Mouse (Mus musculus): ENCODE data around the gene Ankrd33b.

The Ankrd33b gene

DNA sequence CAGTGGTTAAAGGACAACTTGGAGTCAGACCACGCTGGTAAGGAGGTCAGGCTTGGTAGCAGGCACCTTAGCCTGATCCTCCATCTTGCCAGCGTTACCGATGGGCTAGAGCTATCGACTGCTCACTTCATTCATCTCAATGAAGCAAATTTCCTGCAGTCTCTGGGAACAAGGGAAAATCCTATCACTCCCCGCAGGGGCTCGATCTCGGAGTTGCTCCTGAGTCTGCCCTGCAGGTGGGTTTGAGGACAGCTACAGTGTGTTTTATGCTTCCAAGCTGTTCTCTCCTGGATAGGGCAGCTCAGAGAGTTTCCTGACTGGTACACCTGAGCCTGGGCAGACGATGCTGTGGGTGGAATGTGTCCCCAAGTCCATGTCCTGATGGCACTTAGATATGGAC lies 36.8 kb upstream of the Ankrd33b start:
- Histone ChIP-seq H3K4me3 (replicated peaks; ENCODE audit: low read length) (no peak overlapping the region), H3K36me3 (ENCODE audit: insufficient read depth, low read length) (no peaks in the 10 kb centered on the region), H3K27me3 (ENCODE audit: insufficient read depth, low read length) (peaks cover 17% of the 10 kb centered on the region), H3K9me3 (ENCODE audit: low read length) (no peaks in the 10 kb centered on the region), H3K4me1 (replicated peaks; ENCODE audit: low read depth, low read length) (peaks cover 52% of the 10 kb centered on the region)
- no peak for TF ChIP-seq POU5F1 (IDR thresholded peaks at IDR 0.05; ENCODE audit: borderline replicate concordance, low read length)
- no peak for TF ChIP-seq NANOG (IDR thresholded peaks at IDR 0.05; ENCODE audit: borderline replicate concordance, low read length)
- TF ChIP-seq CTCF (conservative IDR thresholded peaks at IDR 0.05; ENCODE audit: low read length), result no peak

- Histone ChIP-seq H3K4me1 (replicated peaks; ENCODE audit: low read depth, low read length) (peaks cover 50% of the 10 kb centered on the region), H3K36me3 (ENCODE audit: insufficient read depth, low read length) (no peaks in the 10 kb centered on the region), H3K4me3 (replicated peaks; ENCODE audit: low read length) (no peak overlapping the region), H3K27me3 (ENCODE audit: insufficient read depth, low read length) (peaks cover 19% of the 10 kb centered on the region), H3K9me3 (ENCODE audit: low read length) (no peaks in the 10 kb centered on the region)
- TF ChIP-seq CTCF (conservative IDR thresholded peaks at IDR 0.05; ENCODE audit: low read length), result no peak
- TF ChIP-seq POU5F1 (IDR thresholded peaks at IDR 0.05; ENCODE audit: borderline replicate concordance, low read length), result no peak
Observed at GRCm38 (mm10) chr15:31402200-31402892, 34.8 kb upstream of the Ankrd33b start.

DNA sequence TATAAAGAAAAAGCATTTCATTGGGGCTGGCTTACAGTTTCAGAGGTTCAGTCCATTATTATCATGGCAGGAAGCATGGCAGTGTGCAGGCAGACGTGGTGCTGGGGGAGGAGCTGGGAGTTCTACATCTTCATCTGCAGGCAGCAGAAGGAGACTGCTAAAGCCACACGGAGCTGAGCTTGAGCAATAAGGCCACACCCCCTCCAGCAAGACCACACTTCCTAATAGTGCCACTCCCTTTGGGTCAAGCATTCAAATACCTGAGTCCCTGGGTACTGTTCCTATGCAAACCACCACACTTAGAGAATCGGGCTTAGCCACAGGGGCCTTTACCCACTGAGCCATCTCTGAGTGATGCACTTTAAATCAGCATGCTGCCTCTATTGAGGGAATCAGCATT lies 33.4 kb upstream of the Ankrd33b start:
- peaks cover 19% of the 10 kb centered on the region for H3K27me3 ChIP-seq (ENCODE audit: insufficient read depth, low read length)
- no peaks in the 10 kb centered on the region for H3K9me3 ChIP-seq (ENCODE audit: low read length)
- no peak overlapping the region for H3K4me3 ChIP-seq (replicated peaks; ENCODE audit: low read length)
- peaks cover 50% of the 10 kb centered on the region for H3K4me1 ChIP-seq (replicated peaks; ENCODE audit: low read depth, low read length)
- H3K36me3 ChIP-seq (ENCODE audit: insufficient read depth, low read length), result no peaks in the 10 kb centered on the region
- TF ChIP-seq CTCF (conservative IDR thresholded peaks at IDR 0.05; ENCODE audit: low read length) (no peak), NANOG (IDR thresholded peaks at IDR 0.05; ENCODE audit: borderline replicate concordance, low read length) (no peak), POU5F1 (IDR thresholded peaks at IDR 0.05; ENCODE audit: borderline replicate concordance, low read length) (no peak)

GRCm38 (mm10) chr15:31398769-31399168 lies 31.2 kb upstream of the Ankrd33b start:
- Histone ChIP-seq H3K36me3 (ENCODE audit: insufficient read depth, low read length) (no peaks in the 10 kb centered on the region), H3K27me3 (ENCODE audit: insufficient read depth, low read length) (peaks cover 17% of the 10 kb centered on the region), H3K4me1 (replicated peaks; ENCODE audit: low read depth, low read length) (peaks cover 34% of the 10 kb centered on the region), H3K4me3 (replicated peaks; ENCODE audit: low read length) (no peak overlapping the region), H3K9me3 (ENCODE audit: low read length) (no peaks in the 10 kb centered on the region)
- TF ChIP-seq NANOG (IDR thresholded peaks at IDR 0.05; ENCODE audit: borderline replicate concordance, low read length) (no peak), POU5F1 (IDR thresholded peaks at IDR 0.05; ENCODE audit: borderline replicate concordance, low read length) (no peak), CTCF (conservative IDR thresholded peaks at IDR 0.05; ENCODE audit: low read length) (no peak)

GRCm38 (mm10) chr15:31397379-31397778 lies 29.9 kb upstream of the Ankrd33b start:
- peaks cover 6% of the 10 kb centered on the region; the same call in 1 of the 2 replicates for H3K27me3 ChIP-seq (ENCODE audit: insufficient read depth, low read length)
- H3K4me3 ChIP-seq (replicated peaks; ENCODE audit: low read length), result no peak overlapping the region
- TF ChIP-seq CTCF (conservative IDR thresholded peaks at IDR 0.05; ENCODE audit: low read length), result no peak
- TF ChIP-seq NANOG (IDR thresholded peaks at IDR 0.05; ENCODE audit: borderline replicate concordance, low read length), result no peak
- no peak for TF ChIP-seq POU5F1 (IDR thresholded peaks at IDR 0.05; ENCODE audit: borderline replicate concordance, low read length)
- no peaks in the 10 kb centered on the region for H3K9me3 ChIP-seq (ENCODE audit: low read length)
- no peaks in the 10 kb centered on the region for H3K36me3 ChIP-seq (ENCODE audit: insufficient read depth, low read length)
- peaks cover 21% of the 10 kb centered on the region for H3K4me1 ChIP-seq (replicated peaks; ENCODE audit: low read depth, low read length)

GRCm38 (mm10) chr15:31396755-31397154 lies 29.2 kb upstream of the Ankrd33b start:
- Histone ChIP-seq H3K27me3 (ENCODE audit: insufficient read depth, low read length) (peaks cover 2% of the 10 kb centered on the region; the same call in 1 of the 2 replicates), H3K4me3 (replicated peaks; ENCODE audit: low read length) (no peak overlapping the region), H3K9me3 (ENCODE audit: low read length) (no peaks in the 10 kb centered on the region), H3K36me3 (ENCODE audit: insufficient read depth, low read length) (no peaks in the 10 kb centered on the region), H3K4me1 (replicated peaks; ENCODE audit: low read depth, low read length) (peaks cover 17% of the 10 kb centered on the region)
- TF ChIP-seq POU5F1 (IDR thresholded peaks at IDR 0.05; ENCODE audit: borderline replicate concordance, low read length) (no peak), NANOG (IDR thresholded peaks at IDR 0.05; ENCODE audit: borderline replicate concordance, low read length) (no peak), CTCF (conservative IDR thresholded peaks at IDR 0.05; ENCODE audit: low read length) (no peak)

DNA sequence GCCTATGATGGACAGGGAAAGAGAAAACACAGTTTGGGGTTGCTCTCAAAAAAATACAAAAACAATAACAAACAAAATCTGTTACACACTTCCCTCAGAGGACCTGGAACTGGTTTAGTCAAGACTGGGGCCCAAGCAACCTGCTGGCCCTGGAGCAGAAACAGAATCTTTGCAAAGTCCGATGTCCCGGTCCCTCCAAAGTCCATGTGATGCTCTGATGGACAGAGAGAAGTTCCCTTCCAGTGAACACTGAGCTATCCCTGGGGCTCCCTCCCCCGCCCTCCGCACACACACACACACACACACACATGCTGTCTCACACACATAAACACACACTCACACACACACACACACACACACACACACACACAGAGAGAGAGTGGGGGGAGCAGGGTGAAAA lies 28.5 kb upstream of the Ankrd33b start:
- H3K4me1 ChIP-seq (replicated peaks; ENCODE audit: low read depth, low read length), result peaks cover 9% of the 10 kb centered on the region
- H3K36me3 ChIP-seq (ENCODE audit: insufficient read depth, low read length), result no peaks in the 10 kb centered on the region
- peaks cover 2% of the 10 kb centered on the region; the same call in 1 of the 2 replicates for H3K27me3 ChIP-seq (ENCODE audit: insufficient read depth, low read length)
- H3K9me3 ChIP-seq (ENCODE audit: low read length), result no peaks in the 10 kb centered on the region
- H3K4me3 ChIP-seq (replicated peaks; ENCODE audit: low read length), result no peak overlapping the region
- TF ChIP-seq NANOG (IDR thresholded peaks at IDR 0.05; ENCODE audit: borderline replicate concordance, low read length), result no peak
- TF ChIP-seq CTCF (conservative IDR thresholded peaks at IDR 0.05; ENCODE audit: low read length), result no peak
- no peak for TF ChIP-seq POU5F1 (IDR thresholded peaks at IDR 0.05; ENCODE audit: borderline replicate concordance, low read length)

GRCm38 (mm10) chr15:31393402-31393801 lies 25.9 kb upstream of the Ankrd33b start:
- H3K9me3 ChIP-seq (ENCODE audit: low read length), result no peaks in the 10 kb centered on the region
- H3K4me1 ChIP-seq (replicated peaks; ENCODE audit: low read depth, low read length), result no peaks in the 10 kb centered on the region
- no peak for TF ChIP-seq NANOG (IDR thresholded peaks at IDR 0.05; ENCODE audit: borderline replicate concordance, low read length)
- no peak for TF ChIP-seq POU5F1 (IDR thresholded peaks at IDR 0.05; ENCODE audit: borderline replicate concordance, low read length)
- no peaks in the 10 kb centered on the region; the same call in 1 of the 2 replicates for H3K27me3 ChIP-seq (ENCODE audit: insufficient read depth, low read length)
- H3K4me3 ChIP-seq (replicated peaks; ENCODE audit: low read length), result no peak overlapping the region
- no peaks in the 10 kb centered on the region for H3K36me3 ChIP-seq (ENCODE audit: insufficient read depth, low read length)

- Histone ChIP-seq H3K4me3 (replicated peaks; ENCODE audit: low read length) (no peak overlapping the region), H3K27me3 (ENCODE audit: insufficient read depth, low read length) (no peaks in the 10 kb centered on the region; the same call in 1 of the 2 replicates), H3K4me1 (replicated peaks; ENCODE audit: low read depth, low read length) (no peaks in the 10 kb centered on the region), H3K36me3 (ENCODE audit: insufficient read depth, low read length) (no peaks in the 10 kb centered on the region), H3K9me3 (ENCODE audit: low read length) (no peaks in the 10 kb centered on the region)
- TF ChIP-seq NANOG (IDR thresholded peaks at IDR 0.05; ENCODE audit: borderline replicate concordance, low read length), result no peak
Observed at GRCm38 (mm10) chr15:31392705-31393104, 25.2 kb upstream of the Ankrd33b start.
